Mouse (Mus musculus): ENCODE results near the gene Inafm2.

- TF ChIP-seq POLR2A (IDR thresholded peaks at IDR 0.05; ENCODE audit: insufficient read depth, low read depth, low read length) (no peak), CTCF (IDR thresholded peaks at IDR 0.05; ENCODE audit: insufficient read depth, low read depth, low read length) (no peak)
Measured at GRCm38 (mm10) chr2:118791591-118792258, 46.2 kb downstream of the Inafm2 start.
